Mouse (Mus musculus) heart, adult 2 months (tissue): ENCODE measurements around the gene Ovol1.

ENCODE experiments used
- CTCF ChIP-seq: fragments of 200-600 bp; IDR thresholded peaks from 2 replicates; pipeline ENCODE4 v1.8.1; 2022; ENCODE audit warnings: antibody characterized with exemption, mild to moderate bottlenecking, moderate library complexity
- EP300 ChIP-seq: fragments of 200-500 bp; IDR thresholded peaks from 2 replicates; pipeline ENCODE4 v1.6.1; 2011; ENCODE audit warnings: low read depth, low read length, control low read depth; ENCODE audit not compliant: insufficient read depth
- POLR2A ChIP-seq: fragments of 200-500 bp; IDR thresholded peaks from 2 replicates; pipeline ENCODE4 v1.6.1; 2011; ENCODE audit warnings: mild to moderate bottlenecking, low read depth, low read length, control low read depth; ENCODE audit not compliant: insufficient read depth

- TF ChIP-seq POLR2A: no peak
- TF ChIP-seq CTCF: no peak
- no peak for TF ChIP-seq EP300
Measured at GRCm38 (mm10) chr19:5518721-5519120, 41.7 kb downstream of the Ovol1 start.
